Mouse (Mus musculus): Measurements from ENCODE around the gene Tbc1d25.

DNA sequence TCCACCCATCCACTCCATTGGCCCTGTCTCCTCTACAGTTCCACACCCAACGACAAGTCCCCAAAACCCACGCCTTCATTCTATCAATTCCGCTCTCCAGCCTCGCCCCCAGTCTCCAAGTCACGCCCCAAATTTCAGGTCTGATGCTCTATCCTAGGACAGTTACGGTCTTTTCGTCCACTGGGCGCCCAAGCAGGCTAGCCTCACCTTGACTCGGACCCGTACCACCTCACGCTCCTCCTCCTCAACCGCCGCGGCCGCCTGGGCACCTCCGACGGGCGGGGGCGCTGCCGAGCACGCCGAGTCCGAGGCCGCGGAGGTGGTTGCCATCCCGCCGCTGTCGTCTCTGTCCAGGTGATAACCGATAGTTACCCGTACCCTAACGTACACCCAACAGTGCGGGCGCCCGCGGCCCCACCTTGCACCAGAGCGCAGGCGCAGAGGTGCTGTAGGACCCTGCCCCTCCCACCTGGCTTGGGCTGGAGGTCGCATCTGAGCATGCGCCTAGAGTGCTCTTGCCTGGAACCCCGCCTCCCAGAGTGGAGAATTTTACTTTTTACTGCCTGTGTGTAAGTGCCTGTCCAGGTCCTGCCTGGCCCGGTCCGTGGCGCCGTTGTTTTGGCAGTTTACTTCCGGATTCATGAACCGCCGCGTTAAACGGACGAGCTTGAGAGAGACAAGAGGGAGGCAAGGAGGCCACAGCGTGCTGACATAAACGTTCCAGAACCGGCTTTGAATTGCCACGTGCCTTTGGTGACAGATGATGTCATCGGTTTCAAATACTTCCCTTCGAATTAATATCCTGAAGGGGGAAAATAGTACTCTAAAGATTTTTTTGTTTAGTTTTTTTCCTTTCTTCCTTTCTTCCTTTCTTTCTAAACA, at the start of gene Tbc1d25:
- no peak for TF ChIP-seq CTCF (IDR thresholded peaks at IDR 0.05; ENCODE audit: borderline replicate concordance, extremely low read depth, insufficient read depth, insufficient read length)
- peak; percentile 42; the same call in 1 of the 2 replicates for TF ChIP-seq POLR2A (IDR thresholded peaks at IDR 0.05; ENCODE audit: borderline replicate concordance, extremely low read depth, insufficient read depth, insufficient read length, poor library complexity, severe bottlenecking)

All from brain, embryonic 14.5 days (tissue).